Mouse (Mus musculus) left cerebral cortex, adult 11 months (tissue): ENCODE results near the gene Bicral.
"Not testable (repeated sequence)": the region's sequence is repeated elsewhere in the genome, so short reads cannot be mapped to it uniquely, and the experiment has no call there.

Source experiments
- DNase-seq: peaks from one replicate; pipeline ENCODE4 v3.0.0; 2022; ENCODE audit warnings: low spot score

Gene Bicral

GRCm38 (mm10) chr17:46874133-46874532 is 15.9 kb upstream of the Bicral start:
- no peak for DNase-seq

- DNase-seq = no peak
Measured at GRCm38 (mm10) chr17:46872806-46873205, 14.5 kb upstream of the Bicral start.

- no peak for DNase-seq
Measured at GRCm38 (mm10) chr17:46870913-46871312, 12.6 kb upstream of the Bicral start.

- DNase-seq = no peak
Measured at GRCm38 (mm10) chr17:46870204-46870798, 12.0 kb upstream of the Bicral start.

GRCm38 (mm10) chr17:46866836-46867235 is 8.6 kb upstream of the Bicral start:
- peak; percentile 49 for DNase-seq

- no peak for DNase-seq
Measured at GRCm38 (mm10) chr17:46864566-46865195, 6.4 kb upstream of the Bicral start.

- no peak for DNase-seq
Measured at GRCm38 (mm10) chr17:46860120-46860519, 1.8 kb upstream of the Bicral start.

GRCm38 (mm10) chr17:46858749-46859444 is 615 bp upstream of the Bicral start:
- no peak for DNase-seq

GRCm38 (mm10) chr17:46857361-46857902 is 850 bp downstream of the Bicral start:
- peak; percentile 72 for DNase-seq

- peak; percentile 62 for DNase-seq
Measured at GRCm38 (mm10) chr17:46856471-46857360, 1.6 kb downstream of the Bicral start.

- no peak for DNase-seq
Measured at GRCm38 (mm10) chr17:46856107-46856388, 2.2 kb downstream of the Bicral start.

GRCm38 (mm10) chr17:46855328-46856106 is 2.8 kb downstream of the Bicral start:
- no peak for DNase-seq

- DNase-seq = no peak
Measured at GRCm38 (mm10) chr17:46854640-46855110, 3.6 kb downstream of the Bicral start.

- no peak for DNase-seq
Measured at GRCm38 (mm10) chr17:46854096-46854495, 4.2 kb downstream of the Bicral start.

- no peak for DNase-seq
Measured at GRCm38 (mm10) chr17:46853281-46853680, 5.0 kb downstream of the Bicral start.

- no peak for DNase-seq
Measured at GRCm38 (mm10) chr17:46852725-46853124, 5.6 kb downstream of the Bicral start.

- no peak for DNase-seq
Measured at GRCm38 (mm10) chr17:46847206-46847605, 11.1 kb downstream of the Bicral start.

- DNase-seq = not testable (repeated sequence)
Measured at GRCm38 (mm10) chr17:46846573-46846972, 11.7 kb downstream of the Bicral start.

GRCm38 (mm10) chr17:46845262-46845661 is 13.0 kb downstream of the Bicral start:
- no peak for DNase-seq

GRCm38 (mm10) chr17:46844811-46845210 is 13.5 kb downstream of the Bicral start:
- no peak for DNase-seq

- DNase-seq = no peak
Measured at GRCm38 (mm10) chr17:46843716-46844115, 14.6 kb downstream of the Bicral start.
